Mouse (Mus musculus) G1E (cell line): Measurements from ENCODE around the gene Ispd.

Experiments
- CTCF ChIP-seq: IDR thresholded peaks from 2 replicates; pipeline ENCODE4 v1.5.1; 2012; ENCODE audit warnings: low read depth, low read length, inconsistent platforms, mixed read lengths
- GATA1 ChIP-seq: IDR thresholded peaks from 2 replicates; pipeline ENCODE4 v1.6.1; 2012; ENCODE audit warnings: borderline replicate concordance, low read length, inconsistent platforms, mixed read lengths
- GATA2 ChIP-seq: IDR thresholded peaks from 2 replicates; pipeline ENCODE4 v1.6.1; 2012; ENCODE audit warnings: low read depth, low read length, inconsistent platforms, borderline replicate concordance
- POLR2AphosphoS5 ChIP-seq: IDR thresholded peaks from 2 replicates; pipeline ENCODE4 v1.6.1; 2012; ENCODE audit warnings: low read depth, low read length, inconsistent platforms; ENCODE audit not compliant: insufficient replicate concordance
- TAL1 ChIP-seq: conservative IDR thresholded peaks from 2 replicates; pipeline ENCODE4 v1.6.1; 2012; ENCODE audit warnings: low read depth, low read length, inconsistent platforms, mixed read lengths

GRCm38 (mm10) chr12:36381441-36382340 lies at the start of gene Ispd, which contains the start of gene D630036H23Rik:
- TF ChIP-seq CTCF (no peak), GATA2 (no peak), POLR2AphosphoS5 (no peak), GATA1 (no peak), TAL1 (no peak)
